8 mouse cellular contexts compared by ENCODE assay signal in the genomic region with DNA sequence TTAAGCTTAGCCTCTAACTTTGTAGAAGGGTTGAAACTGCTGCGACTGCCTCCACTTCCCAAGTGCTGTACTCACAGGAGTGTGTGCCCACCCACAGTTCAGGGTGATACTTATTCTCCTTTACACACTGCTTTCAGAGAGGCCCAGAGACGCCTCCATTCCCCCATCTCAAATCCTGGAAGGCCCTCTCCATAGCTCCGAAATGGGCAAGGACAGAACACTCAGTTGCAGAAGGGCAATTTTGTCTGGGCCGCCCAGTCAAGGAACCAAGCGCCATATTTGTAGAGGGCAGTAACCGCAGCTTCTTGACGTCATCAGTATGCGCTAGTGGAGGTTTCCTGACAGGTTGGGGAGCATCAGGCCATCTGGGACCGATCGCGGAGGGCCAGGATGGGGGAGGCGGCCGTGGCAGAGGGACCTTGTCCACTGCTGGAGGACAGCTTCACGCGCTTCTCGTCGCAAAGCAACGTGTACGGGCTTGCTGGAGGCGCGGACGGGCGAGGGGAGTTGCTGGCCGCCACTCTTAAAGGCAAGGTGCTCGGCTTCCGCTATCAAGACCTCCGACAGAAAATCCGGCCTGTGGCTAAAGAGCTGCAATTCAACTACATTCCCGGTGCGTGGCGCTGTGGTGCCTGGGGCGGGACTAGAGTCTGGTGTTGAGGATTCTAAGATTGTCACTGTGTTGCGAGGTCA. TPM values are rescaled to one million over a fixed set of nuclear protein-coding genes. Genes with fewer than 3 reads are reported as not detected.
A peak's percentile ranks its signal among the peaks of the same experiment; 100 is the strongest.
DNase-seq lines count a peak whose midpoint lies in the region; ATAC-seq and TF ChIP-seq lines count a peak whose summit lies in the region.

A gene (plus strand): TSS at position 327 of the 693 bp plus-strand sequence.

- peak; percentile 91 for ATAC-seq in kidney, embryonic 14.5 days (ENCODE audit: low FRiP score, low TSS enrichment)
- peak; percentile 84 for ATAC-seq in limb, embryonic 15.5 days (ENCODE audit: insufficient number of reproducible peaks, low FRiP score, low TSS enrichment, low read depth)

- H3K4me2 ChIP-seq in kidney, embryonic 14.5 days (replicated peaks; ENCODE audit: low read depth, low read length): peak within 1 kb of the TSS; percentile 64
- H3K4me2 ChIP-seq in limb, embryonic 15.5 days: peak within 1 kb of the TSS; percentile 65

- TF ChIP-seq CTCF in bone marrow macrophage, adult 2 months (IDR thresholded peaks at IDR 0.05; ENCODE audit: low read depth, low read length): peak; percentile 81
- TF ChIP-seq CTCF in embryonic fibroblast, embryonic 13.5 days (IDR thresholded peaks at IDR 0.05; ENCODE audit: borderline replicate concordance, insufficient read depth, low read length): peak; percentile 70; the same call in 1 of the 2 replicates

- H3K36me3 ChIP-seq in kidney, embryonic 14.5 days (ENCODE audit: control insufficient read depth, insufficient read depth, low read length): peaks cover 32% of the 10 kb centered on the region
- peaks cover 37% of the 10 kb centered on the region for H3K36me3 ChIP-seq in limb, embryonic 15.5 days

- peak within 1 kb of the TSS; percentile 73 for H3K27ac ChIP-seq in bone marrow macrophage, adult 2 months (ENCODE audit: insufficient read depth, low read depth, low read length)
- peak within 1 kb of the TSS; percentile 83 for H3K27ac ChIP-seq in embryonic fibroblast, embryonic 13.5 days (ENCODE audit: insufficient read depth, low read length)
- H3K27ac ChIP-seq in kidney, embryonic 14.5 days (ENCODE audit: low read depth, low read length): peak within 1 kb of the TSS; percentile 85
- H3K27ac ChIP-seq in limb, embryonic 15.5 days: peak within 1 kb of the TSS; percentile 90

- H3K4me3 ChIP-seq in bone marrow macrophage, adult 2 months (ENCODE audit: insufficient read depth, low read length): peak within 1 kb of the TSS; percentile 77
- peak within 1 kb of the TSS; percentile 74 for H3K4me3 ChIP-seq in embryonic fibroblast, embryonic 13.5 days (ENCODE audit: insufficient read depth, low read length)
- peak within 1 kb of the TSS; percentile 75 for H3K4me3 ChIP-seq in kidney, embryonic 14.5 days (ENCODE audit: low read length)
- H3K4me3 ChIP-seq in limb, embryonic 15.5 days: peak within 1 kb of the TSS; percentile 83

- TF ChIP-seq POLR2A in bone marrow macrophage, adult 2 months (IDR thresholded peaks at IDR 0.05; ENCODE audit: borderline replicate concordance, low read depth, low read length): no peak
- peak; percentile 61 for TF ChIP-seq POLR2A in embryonic fibroblast, embryonic 13.5 days (IDR thresholded peaks at IDR 0.05; ENCODE audit: low read depth, low read length)

- WGBS in kidney, embryonic 14.5 days: under 1% methylated on average over 33 of the region's 33 CpGs
- 1% methylated on average over 33 of the region's 33 CpGs for WGBS in limb, embryonic 15.5 days

- H3K9me3 ChIP-seq in kidney, embryonic 14.5 days (ENCODE audit: control insufficient read depth, low read length): no peaks in the 10 kb centered on the region
- H3K9me3 ChIP-seq in limb, embryonic 15.5 days: no peaks in the 10 kb centered on the region

- peak; percentile 96 for DNase-seq in A20 (ENCODE audit: low read depth, low spot score)
- DNase-seq in heart, adult 9 months (ENCODE audit: low spot score in 2 of 2): peak; percentile 88 to 93
- DNase-seq in monocyte, adult 2 months (ENCODE audit: low read depth in 1 of 2, low spot score in 2 of 2): peak; percentile 79 to 92
- DNase-seq in spleen, postnatal 36 days (ENCODE audit: low spot score in 2 of 2): peak; percentile 84 to 85

- peaks cover 13% of the 10 kb centered on the region; the same call in 1 of the 2 replicates for H3K4me1 ChIP-seq in bone marrow macrophage, adult 2 months (ENCODE audit: control insufficient read depth, insufficient read depth, low read length)
- no peaks in the 10 kb centered on the region for H3K4me1 ChIP-seq in embryonic fibroblast, embryonic 13.5 days (ENCODE audit: control insufficient read depth, insufficient read depth, low read length)
- H3K4me1 ChIP-seq in kidney, embryonic 14.5 days (ENCODE audit: control insufficient read depth, insufficient read depth, low read length): 0 out of 2 replicates have a peak, but pooled peaks cover 3% of the 10 kb centered on the region
- H3K4me1 ChIP-seq in limb, embryonic 15.5 days: peaks cover 10% of the 10 kb centered on the region

- H3K9ac ChIP-seq in kidney, embryonic 14.5 days (ENCODE audit: low read depth, low read length): peak within 1 kb of the TSS; percentile 80
- peak within 1 kb of the TSS; percentile 76 for H3K9ac ChIP-seq in limb, embryonic 15.5 days

- H3K27me3 ChIP-seq in kidney, embryonic 14.5 days (ENCODE audit: control insufficient read depth, insufficient read depth, low read length): no peaks in the 10 kb centered on the region
- H3K27me3 ChIP-seq in limb, embryonic 15.5 days: no peaks in the 10 kb centered on the region

RNA-seq across cellular contexts. Expression of the gene that starts here (rescaled TPM):
- 11.8 and 13.1 TPM in 2 replicates for polyA plus RNA-seq in bone marrow macrophage, adult 2 months (2012; ENCODE audit: insufficient read depth, insufficient read length, missing spikeins)
- 13.9 TPM in 2 replicates for polyA plus RNA-seq in embryonic fibroblast, embryonic 13.5 days (2011; ENCODE audit: insufficient read length, low read depth, missing spikeins)
- polyA plus RNA-seq in kidney, embryonic 14.5 days (2014; fragmentation: Nextera tagmentation; extraction: Ambion mirVana): 25.1 and 29.2 TPM in 2 replicates
- 31.2 and 32.7 TPM in 2 replicates for polyA plus RNA-seq in limb, embryonic 15.5 days (2015; fragmentation: Nextera tagmentation; extraction: Ambion mirVana)

Comparison
In these comparisons a context has a peak if more than half of its experiments do, and no peak if none do; other contexts are left out.
1. Peak in every context shown above with its lines: DNase-seq, ATAC-seq, H3K4me3 ChIP-seq and H3K27ac ChIP-seq.